Mouse (Mus musculus): ENCODE measurements around the gene Spata46. TPM values are rescaled to one million over a fixed set of nuclear protein-coding genes. Genes with fewer than 3 reads are reported as not detected.

Gene Spata46
- not detected in 2 replicates for total RNA-seq (2021)
- long read RNA-seq, experiment 1 = 0 reads
- long read RNA-seq, experiment 2 = 0 reads

DNA sequence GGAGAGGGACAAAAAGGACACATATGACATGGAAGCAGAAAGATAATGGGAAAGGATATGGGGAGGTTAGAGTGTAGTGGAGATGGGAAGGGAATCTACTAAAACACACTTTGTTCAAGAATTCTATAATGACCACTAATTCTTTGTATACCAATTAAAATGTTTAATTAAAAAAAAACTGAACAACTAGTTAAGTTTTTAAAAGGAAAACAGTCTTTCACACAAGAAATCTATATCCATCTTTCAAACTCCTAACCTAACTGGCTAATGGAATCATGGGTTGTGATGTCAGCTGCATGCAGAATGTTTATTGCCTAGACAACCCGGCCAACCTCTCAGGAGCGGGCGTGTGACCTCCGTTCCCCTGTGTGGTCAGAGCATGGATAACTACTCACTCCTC, at the start of gene Spata46:
TSS of gene Spata46 (plus strand) at position 301 of the 400 bp plus-strand sequence.
- no peak for DNase-seq

DNA sequence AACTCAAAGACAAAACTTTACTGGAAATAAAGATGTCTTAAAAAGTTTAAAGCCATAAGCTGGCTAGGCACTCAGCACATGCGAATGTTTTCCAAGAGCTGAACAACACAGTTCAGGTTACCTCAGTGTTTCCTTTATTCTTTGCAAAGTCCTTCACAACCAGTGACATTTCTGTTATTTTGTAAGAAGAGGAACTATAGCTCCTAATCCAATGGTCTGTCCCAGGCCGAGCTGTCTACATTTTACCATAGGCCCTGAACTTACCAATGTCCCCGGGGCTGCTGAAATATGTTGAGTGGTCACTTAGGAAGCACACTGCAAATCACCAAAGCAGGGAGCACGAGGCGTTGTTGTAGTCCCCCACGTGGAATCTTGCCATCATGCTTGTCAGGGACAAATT, 38.3 kb upstream of the Spata46 start:
- DNase-seq = no peak

DNA sequence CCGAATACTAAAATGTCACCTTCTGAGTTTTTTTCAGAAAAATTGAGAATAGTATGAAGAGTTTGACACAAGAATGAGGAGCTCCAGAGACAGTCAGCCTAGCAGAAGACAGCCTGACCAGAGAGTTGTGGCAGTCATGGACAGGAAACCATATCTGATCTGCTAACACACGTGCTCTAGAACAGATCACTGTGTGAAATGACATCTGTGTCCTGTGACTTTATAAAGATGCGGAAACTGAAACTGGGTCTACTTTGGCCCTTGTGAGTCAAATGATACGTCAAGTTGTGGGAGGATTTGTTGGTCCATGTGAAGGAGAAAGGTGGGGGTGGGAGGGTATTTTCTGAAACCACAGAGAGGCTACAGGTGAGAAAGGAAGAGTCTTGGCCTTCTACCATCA, 37.9 kb upstream of the Spata46 start:
- DNase-seq = no peak

DNA sequence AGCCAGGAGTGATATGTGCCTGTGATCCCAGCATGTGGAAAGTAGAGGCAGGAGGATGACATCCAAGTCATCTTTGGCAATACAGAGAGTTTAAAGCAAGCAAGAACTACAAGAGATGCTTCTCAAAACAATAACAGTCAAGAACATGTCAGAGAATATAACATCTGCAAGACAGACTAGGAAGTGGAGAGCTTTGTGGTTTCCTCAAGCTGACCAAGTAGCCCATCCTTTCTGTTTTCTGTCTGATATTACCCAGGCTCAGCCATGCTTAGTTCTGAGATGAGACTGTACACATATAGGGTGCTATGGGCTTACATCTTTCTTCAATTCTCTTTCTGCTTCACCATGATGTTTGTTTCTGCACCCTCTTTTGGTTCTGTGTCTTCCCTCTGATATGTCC, 35.4 kb upstream of the Spata46 start:
- no peak for DNase-seq

DNA sequence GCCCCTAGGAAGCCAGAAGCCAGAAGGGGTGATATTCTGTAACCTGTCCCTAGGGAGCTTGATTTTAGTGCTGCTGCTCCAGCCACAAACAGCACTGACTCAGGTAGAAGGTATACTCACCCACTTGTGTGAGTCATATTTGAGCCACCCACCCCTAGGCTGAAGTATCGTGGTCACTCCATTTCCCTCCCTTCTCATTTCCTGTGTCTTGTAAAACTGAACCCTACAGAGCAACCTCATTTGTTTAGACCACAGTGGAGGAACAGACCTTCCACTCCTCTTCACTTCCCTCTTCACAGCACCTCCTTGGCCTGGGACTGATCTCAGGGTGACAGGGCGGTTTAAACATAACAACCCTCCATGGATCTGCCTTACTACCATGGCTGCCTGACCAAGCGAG, 31.6 kb upstream of the Spata46 start, which contains the start of gene Sh2d1b1:
TSS of gene Sh2d1b1 (plus strand) at position 305 of the 400 bp plus-strand sequence.
- no peak for DNase-seq

DNA sequence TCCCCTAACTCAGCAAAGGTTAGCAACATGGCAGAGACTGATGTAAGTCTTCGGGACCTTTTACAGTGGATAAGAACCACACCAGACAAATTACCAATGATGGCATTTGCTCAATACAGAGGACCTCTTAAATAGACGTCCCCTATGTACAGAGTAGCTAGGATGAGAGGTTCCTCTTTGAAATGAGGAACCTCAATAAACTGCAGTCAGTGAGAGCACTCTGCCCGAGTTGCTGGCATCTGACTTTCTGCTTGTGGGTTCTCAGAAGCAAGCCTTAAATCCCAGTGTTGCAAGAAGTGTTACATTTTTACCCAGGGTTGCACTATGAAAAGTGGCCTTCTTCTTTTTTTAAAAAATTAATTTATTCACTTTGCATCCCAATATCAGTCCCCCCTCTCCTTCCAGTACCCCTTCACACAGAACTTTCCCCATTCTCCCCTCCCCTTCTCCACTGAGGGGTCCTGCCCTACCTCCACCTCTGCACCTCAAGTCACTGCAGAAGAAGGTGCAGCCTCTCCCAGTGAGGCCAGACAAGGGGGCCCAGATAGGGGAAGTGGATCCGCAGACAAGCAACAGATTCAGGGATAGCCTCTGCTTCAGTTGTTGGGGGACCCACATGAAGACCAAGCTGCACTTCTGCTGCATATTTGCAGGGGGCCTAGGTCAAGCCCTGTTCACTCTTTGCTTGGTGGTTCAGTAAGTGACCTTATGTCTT, 26.0 kb upstream of the Spata46 start:
- no peak for DNase-seq

DNA sequence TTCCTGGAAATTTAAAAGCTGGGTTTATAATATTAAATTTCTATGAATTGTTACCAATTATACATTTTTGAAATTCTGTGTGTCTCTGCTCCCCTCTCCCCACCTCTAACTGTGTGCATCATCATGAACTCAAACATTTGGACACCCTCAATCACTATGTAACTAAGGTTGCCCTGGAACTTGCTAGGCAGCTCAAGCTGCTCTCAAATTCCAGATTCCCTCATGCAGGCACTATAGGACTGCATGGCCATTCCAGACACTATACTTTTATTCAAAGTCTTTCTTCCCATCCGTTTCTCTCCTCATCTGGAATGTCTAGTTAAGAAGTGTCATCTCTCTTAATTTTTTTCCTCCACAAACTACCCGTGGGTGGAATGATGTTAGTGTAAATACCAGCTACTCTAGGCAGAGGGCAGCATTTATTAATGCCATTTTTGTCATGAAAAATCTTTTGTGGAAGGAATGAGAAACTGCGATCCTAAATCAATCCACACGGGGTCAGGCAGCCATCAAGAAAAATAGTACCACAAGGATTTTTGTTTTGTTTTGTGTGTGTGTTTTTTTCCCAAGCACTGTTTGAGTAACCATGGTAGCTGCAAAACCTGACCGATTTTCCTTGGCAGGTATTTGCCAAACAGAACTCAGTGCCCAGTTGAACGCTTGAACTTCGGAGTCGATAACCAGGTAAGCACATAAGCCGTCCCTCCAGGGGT, 16.2 kb upstream of the Spata46 start:
- peak; percentile 51 for DNase-seq

DNA sequence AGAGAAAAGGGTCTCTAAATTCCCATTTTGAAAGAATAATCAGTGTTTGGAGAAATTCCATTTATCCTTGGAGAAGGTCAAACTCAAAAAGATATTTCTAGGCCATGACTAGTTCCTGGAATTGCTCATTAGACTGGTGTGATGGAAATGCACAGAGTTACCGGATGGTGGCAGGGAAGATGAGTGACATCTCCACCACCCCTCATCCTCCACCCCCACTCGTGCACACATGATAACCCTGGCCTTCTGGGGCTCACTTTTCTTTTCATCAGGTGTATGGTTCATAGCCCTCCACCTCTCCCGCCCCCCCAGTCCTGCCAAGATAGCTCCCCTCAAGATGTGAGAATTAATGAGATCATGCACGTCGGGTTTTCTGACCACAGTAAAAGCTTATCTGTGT, 15.3 kb upstream of the Spata46 start:
- no peak for DNase-seq

DNA sequence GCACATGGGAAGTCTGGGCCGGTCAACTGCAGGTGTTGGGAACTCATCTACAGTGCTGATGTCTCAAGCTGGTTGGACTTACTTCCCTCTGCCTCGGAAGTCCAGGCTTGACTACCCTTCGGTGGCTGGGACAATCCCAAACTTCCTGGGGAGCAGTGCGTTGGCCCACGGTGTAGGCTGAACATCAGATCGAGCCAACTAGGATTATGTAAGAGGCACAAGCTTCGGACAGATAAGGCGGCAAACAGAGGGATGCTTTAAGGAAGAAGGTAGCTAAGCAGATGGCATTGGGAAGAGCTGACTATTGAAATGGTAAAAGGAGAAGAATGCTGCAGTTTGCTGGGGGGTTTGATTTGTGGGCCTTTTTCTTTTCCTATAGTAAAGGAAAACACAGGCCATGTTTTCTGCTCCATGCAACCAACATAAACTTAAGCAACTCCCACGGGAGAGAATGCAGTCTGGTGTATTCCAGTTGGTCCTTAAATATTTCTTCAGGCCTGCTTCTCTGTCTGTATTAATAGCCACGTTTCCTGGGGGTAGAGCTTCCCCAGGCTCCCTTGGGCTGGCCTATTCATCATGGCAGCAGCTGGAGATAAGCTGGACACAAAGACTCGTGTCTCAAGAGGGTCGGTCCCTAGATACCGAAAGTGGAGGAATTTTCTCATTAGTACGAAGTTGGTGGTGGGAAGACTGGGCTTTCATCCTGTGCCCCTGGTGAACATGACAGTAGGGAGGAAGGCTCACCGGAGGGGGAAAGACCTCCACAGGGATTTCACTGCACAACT, 13.6 kb upstream of the Spata46 start:
- no peak for DNase-seq

DNA sequence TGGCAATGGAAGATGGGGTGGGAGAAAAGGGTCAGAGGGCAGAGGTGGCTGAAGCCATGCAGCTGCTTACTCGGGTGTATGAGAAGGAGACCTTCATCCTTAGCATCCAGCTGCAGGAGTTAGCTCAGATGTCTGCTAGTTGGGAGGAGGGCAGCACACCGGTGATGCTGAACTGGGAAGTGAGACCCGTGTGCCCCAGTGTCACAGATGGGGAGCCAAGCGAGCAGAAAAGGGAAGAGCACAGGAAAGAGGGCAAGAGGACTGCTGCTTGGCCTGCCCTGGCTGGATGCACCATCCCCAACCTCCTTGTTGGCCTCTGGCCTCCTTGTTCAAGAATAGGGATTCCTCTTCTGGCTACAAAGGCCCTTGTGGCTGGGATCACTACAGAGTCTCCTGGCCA, 9.1 kb upstream of the Spata46 start:
- no peak for DNase-seq

DNA sequence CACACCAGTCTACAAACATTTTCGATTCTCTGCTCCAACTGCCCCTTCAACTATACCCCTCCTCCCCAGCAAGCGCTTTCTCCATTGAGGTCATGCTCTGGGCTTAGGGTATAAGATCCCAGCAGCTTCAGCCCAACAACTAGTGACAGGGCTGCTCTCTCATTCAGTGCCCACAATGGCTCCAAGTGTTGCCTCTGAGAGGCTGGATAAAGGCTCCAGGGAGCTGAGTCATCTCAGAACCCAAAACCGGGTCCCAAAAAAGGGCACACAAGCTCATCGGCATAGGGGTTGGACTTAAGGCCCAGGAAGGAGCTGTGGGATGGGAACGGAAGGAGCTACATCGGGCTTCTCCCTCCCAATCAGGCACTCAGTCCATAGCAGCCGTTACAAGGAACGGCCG, 6.9 kb upstream of the Spata46 start:
- no peak for DNase-seq

DNA sequence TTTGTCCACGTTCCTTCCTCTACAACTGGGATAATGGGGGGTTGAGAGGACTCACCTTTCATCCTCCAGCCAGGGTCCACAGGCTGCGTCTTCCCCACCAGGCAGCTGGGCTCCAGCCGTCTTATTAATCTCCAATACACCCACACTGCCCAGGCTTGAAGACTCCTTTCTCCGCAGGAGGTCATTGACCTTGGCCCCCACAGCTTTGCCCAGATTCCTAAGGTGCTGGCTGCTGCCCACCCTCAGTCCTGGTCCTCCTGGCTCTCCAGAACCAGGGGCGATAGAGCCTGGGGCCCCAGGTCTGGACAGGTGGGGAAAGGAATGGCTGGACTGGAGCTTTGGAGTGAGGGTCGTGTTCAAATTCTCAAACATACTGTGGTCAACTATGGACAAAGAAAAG, 6.1 kb upstream of the Spata46 start:
- DNase-seq = no peak

DNA sequence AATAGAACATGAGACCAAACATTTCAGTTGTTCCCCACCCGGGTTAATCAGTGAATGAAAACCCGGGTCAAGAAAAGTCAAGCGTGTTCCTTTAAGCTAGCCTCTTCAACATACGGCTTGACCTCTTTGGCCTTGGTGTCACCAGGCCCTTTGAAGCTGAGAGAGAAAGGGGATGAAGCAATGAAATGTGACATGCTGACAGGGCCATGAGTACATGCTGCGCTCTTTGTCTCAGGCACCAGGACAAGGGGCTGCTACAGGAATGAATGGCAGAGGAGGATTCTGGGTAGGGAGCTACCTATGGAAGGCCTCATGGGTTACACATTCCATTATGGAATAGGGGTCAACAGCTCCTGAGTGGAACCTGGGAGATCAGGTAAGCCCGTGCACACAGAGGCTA, 5.5 kb upstream of the Spata46 start:
- DNase-seq = peak; percentile 26

DNA sequence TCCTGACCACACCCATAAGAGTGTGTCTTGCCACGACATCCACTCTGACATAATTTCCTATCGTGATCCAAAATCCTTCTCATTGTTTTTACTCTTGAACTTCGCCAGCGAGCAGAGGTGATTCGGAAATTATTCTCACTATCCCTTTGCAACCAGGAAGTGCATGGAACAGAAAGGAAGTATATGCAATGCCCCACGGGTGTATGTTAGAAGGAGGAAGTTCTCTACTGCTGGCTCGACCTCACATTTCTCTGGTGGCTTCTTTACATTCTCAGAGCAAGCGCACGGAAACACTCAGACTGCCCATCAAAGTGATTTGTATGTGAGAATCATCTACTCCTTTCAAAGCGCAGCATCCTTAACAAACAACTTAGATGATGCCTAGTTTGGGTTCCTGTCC, 3.6 kb upstream of the Spata46 start:
- no peak for DNase-seq

DNA sequence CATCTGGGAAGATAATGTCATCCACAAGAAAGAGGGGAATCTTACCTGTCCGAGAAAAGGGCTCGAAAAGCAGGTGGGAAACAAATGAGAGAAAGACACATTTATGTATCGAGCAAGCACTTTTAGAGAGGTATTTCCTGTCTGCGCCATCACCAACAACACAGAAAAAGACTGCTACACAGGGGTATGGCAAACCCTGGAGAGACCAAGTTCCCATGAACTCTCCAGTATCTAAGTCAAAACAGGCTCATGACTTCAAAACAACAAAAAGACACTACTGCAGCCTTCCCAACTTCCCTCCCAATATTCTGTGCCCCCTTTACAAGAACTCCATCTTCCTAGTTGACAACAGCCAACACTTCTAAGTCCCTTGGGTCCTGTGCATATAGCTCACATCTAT, 2.4 kb upstream of the Spata46 start, which contains the start of gene Gm7694:
TSS of gene Gm7694 (minus strand) at position 101 of the 400 bp plus-strand sequence.
- DNase-seq = no peak

DNA sequence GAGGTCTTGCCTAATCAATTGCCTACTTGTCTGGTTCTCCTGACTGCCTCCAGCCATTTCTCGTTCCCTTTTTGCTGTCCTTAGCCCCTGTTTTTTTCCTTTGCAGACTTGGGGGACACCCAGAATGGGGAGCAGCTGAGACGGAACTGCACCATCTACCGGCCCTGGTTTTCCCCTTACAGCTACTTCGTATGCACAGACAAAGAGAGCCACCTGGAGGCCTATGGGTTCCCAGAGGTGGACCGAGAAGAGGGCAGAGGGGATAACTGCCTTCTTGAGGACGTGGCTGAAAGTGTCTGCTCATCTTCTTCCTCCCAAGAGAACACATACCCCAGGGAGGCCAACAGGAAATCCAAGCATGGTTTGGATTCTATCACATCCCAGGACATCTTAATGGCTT, 2.8 kb downstream of the Spata46 start:
- no peak for DNase-seq

DNA sequence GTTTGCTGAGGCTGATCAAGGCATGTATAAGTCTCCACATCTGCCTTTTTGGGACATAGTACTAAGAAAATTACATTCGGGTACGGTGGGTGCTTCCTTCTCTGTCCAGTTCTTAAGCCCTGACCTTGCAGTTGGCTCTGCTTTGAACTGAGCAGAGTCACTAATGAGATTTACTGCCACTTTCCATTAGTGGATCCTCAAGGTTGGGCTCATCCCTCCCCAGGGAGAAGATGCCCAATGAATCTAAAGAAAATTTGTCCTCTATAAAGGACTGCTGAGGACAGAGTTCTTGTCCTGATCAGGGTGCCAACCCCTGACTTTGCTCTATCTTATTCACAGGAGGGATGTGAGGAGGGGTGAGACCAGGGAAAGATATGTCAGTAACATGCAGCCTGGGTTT, 13.4 kb downstream of the Spata46 start:
- DNase-seq = peak; percentile 14

DNA sequence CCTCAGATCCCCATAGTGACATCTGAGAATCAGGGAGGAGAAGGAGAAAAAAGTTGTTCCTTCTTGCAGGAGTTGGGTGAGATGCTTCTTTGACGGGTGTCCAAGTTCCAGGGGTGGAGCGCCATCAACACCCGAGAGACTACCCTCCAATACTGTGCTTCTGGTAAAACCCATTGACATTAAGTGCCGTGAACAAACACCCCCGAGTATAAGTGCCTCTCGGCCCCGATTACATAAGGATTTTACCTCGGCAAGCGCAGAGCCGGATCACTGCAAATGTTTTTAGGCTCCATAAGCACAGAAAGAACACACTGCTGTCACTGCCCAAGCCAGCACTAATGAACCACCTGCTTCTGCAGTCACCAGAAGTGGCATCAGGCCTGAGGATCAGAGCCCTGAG, 14.4 kb downstream of the Spata46 start:
- no peak for DNase-seq

DNA sequence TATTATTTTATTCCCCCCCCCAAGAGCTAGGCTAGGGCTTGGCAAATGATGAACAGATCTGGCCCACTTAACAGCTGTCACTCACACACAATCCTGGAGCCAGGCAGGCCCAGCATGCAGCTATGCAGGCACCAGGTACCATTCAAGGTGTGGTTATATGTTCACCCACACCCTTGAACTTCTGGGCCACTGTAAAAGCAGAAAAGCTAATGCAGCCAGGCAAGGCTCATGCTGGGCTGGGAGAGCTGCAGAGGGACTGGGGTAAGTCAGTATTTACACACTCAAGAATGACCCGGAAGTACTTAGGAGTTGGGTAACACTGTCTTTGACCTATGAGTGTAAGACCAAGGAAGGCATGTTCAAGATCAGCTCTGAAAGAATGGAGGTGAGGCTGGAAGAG, 15.7 kb downstream of the Spata46 start:
- no peak for DNase-seq

DNA sequence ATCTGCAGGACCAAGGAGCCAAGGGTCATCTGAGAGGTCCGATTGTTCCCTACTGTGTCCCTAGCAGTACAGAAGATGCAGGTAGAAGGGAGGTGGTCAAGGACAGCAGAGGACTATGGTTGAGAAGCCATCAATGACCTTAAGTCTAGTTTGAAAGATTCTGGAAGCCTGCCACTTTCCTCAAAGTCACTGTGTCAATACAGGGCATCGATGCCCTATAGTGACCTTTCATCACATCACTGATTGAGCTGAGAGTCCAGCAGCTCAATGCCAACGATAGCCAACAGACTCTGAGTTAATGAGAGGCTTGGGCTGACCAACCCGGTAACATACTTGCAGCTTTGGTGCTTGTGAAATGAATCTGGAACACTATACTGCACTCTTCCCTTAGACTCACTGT, 16.7 kb downstream of the Spata46 start:
- no peak for DNase-seq

DNA sequence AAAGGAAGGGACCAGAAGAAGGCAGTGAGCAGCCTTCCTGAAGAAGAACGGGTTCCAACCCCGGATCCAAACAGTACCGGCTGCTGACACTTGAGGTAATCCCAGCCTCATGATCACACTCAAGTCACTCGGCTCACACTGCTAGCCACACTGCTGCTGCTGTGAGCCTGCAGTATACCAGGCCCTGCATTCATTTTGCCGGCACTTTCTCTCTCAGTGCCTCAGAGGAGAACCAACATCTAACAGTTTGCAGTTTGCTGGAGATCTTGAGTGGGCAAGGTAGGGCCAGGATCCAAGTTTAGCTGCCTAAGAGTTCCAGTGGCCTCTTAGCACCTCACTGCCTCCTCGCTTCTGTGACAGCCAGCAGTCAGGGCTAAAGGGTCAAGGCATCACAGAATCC, 23.3 kb downstream of the Spata46 start:
- DNase-seq = no peak

DNA sequence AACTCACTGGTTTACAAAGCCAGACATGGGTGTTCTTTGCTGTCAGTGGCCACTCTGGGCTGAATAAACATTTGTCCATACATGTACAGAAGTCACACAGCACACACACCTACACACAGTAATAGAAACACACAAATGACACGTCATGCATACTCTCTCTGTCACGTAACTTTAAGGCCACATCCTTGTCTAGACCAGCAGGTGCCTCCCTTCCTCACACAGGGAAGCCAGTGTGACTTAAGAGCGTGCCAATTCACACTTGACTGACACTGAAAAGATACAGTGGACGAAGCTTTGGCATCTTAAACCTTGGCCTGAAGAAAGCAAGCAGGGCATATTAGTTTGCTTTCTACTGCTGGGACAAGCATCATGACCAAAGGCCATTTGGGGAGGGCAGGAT, 24.2 kb downstream of the Spata46 start:
- no peak for DNase-seq

DNA sequence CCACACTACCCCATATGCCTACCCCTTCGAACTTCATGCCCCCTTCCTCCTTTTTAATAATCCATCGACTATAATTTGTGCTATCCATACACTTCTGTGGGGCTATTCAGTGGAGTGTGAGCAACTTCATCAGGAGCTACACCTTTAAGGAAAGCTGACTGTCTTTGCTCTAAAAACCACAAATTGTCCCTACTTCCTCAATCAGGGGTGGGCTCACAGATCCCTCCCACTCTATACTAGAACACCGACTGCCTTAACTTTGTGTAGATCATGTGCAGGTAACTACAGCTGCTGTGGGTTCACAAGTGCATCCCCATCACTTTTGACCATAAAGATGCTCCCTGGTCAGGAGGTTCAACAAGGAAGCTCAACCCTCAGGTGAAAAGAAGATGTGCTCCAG, 31.3 kb downstream of the Spata46 start:
- DNase-seq = no peak

All from adrenal gland, postnatal 14 days (tissue).